Mouse (Mus musculus): ENCODE measurements around the gene P4ha1.

P4ha1 gene

GRCm38 (mm10) chr10:59323488-59324161 is 529 bp downstream of the P4ha1 start:
- peak; percentile 82 for DNase-seq (ENCODE audit: low spot score)

GRCm38 (mm10) chr10:59324311-59325165 is 1.4 kb downstream of the P4ha1 start:
- peak; percentile 61 for DNase-seq (ENCODE audit: low spot score)

DNA sequence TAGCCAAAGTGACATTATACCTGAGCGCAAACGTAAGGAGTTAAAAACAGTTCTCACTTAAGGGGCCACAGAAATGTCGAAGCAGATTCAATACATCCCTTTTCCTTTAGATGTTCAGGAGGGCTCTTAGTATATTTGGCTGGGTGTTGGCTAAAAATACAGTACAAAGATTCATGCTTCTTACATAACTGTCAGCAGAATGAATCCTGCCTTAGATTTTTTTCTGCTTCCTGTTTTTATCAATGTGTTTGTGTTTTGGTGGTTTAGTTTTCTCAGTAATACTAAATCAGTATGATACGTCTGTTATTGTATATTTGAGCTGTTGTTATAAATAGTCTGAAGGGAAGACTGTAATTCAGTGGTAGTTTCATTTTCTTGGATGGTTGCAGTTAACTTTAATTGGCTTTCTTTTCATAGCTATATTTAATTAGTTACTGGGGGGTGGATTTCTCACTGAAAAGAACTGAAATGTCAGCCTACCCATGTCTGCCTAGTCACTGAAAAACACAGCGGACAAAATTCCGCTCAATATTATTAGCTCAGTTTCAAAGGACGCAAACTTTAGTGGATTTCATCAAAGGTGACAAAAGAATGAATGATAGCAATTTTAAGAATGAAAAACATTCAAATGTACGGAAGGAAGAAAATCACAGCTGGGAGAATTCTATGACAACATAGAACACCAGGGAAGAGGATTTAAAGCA is 3.7 kb downstream of the P4ha1 start:
- no peak for DNase-seq (ENCODE audit: low spot score)

DNA sequence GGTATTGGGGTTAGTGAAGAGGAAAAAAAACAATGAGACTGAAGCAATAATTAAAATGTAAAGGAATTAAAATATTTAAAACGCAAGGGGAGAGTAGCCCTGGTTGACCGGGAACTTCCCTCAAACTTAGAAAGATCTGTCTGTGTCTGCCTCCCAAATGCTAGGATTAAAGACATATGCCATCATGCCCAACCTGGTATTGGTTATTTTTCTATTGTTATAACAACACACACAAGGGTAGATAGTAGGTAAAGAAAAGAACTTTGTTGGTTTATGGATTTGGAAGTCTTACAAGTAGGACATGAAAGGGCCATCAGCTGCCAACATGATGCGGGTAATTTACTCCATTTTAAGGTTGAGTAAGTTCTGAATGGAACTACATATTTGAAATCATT is 4.2 kb downstream of the P4ha1 start:
- no peak for DNase-seq (ENCODE audit: low spot score)

- no peak for DNase-seq (ENCODE audit: low spot score)
Measured at GRCm38 (mm10) chr10:59331546-59332256, 8.6 kb downstream of the P4ha1 start.

GRCm38 (mm10) chr10:59333400-59333799 is 10.3 kb downstream of the P4ha1 start:
- DNase-seq (ENCODE audit: low spot score): no peak

GRCm38 (mm10) chr10:59334899-59335798 is 12.1 kb downstream of the P4ha1 start:
- DNase-seq (ENCODE audit: low spot score): peak; percentile 45

DNA sequence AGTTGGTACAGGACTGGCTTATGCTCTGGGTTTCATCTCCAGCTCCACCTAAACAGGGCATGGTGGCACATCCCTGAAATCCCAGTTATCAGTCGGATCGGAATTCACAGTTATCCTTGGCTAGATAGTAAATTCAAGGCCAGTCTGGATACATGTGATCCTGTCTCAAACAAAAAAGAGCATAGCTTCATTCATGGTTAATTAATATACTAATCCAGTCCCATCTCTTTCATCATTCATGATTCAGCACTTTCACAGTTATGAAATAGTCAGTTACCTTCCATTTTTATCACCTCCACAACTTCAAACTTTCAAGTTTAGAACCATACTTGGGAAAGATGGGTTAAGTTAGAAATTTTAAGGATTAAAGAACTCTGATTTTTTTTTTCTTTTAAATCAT is 13.0 kb downstream of the P4ha1 start:
- DNase-seq (ENCODE audit: low spot score): no peak

DNA sequence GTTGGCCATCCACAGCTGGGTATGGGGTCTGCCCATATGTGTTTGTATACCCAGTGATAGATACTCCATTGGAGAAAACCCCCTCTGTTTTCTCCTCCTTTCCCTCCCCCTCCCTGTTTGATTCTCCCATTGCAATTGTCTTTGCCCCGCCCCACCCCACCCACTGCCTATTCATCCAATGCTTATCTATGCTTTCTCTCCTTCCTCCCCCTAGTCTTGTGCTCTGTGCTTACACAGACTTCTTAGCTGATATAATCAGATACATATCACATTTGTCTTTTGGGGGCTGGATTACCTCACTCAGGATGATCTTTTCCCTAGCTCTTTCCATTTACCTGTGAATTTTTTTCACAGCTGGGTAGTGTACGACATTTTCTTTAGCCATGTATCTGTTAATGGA is 23.5 kb downstream of the P4ha1 start:
- DNase-seq (ENCODE audit: low spot score): no peak

DNA sequence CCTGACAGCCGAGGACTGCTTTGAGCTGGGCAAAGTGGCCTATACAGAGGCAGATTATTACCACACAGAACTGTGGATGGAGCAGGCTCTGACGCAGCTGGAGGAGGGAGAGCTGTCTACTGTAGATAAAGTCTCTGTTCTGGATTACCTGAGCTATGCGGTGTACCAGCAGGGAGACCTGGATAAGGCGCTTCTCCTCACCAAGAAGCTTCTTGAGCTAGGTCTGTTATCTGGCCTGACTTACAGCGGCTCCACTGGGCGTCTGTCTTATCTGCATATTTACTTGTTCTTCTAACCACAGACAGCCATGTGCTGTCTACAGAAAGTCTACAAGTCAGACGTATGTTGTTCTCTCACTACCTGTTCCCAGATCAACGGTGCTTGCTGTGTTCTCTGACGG is 25.1 kb downstream of the P4ha1 start:
- DNase-seq (ENCODE audit: low spot score): no peak

- DNase-seq (ENCODE audit: low spot score): no peak
Measured at GRCm38 (mm10) chr10:59349536-59349935, 26.4 kb downstream of the P4ha1 start.

DNA sequence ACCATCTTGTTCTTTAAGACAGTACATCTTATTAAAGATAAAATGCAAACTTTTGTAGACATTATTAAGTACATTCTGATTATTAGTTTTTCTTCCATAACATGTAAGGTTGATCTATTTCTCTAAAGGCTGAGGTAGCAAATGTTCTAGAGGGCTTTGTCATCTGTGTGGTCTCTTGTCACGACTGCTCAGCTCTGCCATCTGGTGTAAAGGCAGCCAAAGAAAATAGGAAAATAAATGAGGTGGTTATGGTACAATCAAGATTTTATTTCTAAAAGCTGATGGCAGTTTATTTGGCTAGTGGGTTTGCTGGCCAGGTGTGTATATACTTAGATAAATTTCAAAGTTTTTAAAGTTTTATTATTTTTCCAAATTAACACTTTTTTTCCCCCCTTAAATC is 30.0 kb downstream of the P4ha1 start:
- no peak for DNase-seq (ENCODE audit: low spot score)

DNA sequence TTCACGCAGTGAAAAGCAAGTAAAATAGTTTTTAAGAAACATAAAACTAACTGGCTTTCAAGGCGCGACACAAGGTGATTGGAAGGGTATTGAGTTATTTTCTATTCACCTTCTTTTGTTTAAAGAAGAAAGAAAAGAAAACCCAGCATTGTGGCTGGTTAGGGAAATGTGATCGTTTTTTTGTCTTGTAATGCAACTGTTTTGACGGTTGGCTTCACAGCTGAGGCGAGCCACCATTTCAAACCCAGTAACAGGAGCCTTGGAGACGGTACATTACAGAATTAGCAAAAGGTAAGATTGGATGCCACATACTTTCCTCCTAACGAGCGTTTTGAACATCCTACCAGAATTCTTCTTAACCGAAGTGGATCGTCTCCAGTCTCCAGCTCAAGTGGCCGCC is 31.0 kb downstream of the P4ha1 start:
- DNase-seq (ENCODE audit: low spot score): no peak

DNA sequence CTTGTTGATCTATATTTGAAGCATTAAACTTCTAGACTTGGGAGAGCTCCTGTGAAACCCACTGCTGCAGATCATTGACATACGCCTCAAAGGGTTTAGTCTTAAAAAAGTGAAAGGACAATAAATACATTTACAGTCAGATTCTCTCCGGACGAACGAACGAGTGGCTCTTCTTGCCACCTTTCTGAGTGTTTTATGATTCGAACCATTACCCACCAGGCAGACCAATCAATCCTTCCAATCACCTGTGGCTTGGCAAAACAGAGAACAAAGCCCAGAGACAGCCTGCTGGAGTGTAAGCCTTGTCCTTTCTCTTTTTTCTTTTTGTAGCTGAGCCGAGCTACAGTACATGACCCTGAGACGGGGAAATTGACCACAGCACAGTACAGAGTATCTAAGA is 31.9 kb downstream of the P4ha1 start:
- no peak for DNase-seq (ENCODE audit: low spot score)

- no peak for DNase-seq (ENCODE audit: low spot score)
Measured at GRCm38 (mm10) chr10:59358744-59359143, 35.6 kb downstream of the P4ha1 start.

- DNase-seq (ENCODE audit: low spot score): no peak
Measured at GRCm38 (mm10) chr10:59363208-59363607, 40.1 kb downstream of the P4ha1 start.

GRCm38 (mm10) chr10:59364551-59364950 is 41.5 kb downstream of the P4ha1 start:
- DNase-seq (ENCODE audit: low spot score): no peak

DNA sequence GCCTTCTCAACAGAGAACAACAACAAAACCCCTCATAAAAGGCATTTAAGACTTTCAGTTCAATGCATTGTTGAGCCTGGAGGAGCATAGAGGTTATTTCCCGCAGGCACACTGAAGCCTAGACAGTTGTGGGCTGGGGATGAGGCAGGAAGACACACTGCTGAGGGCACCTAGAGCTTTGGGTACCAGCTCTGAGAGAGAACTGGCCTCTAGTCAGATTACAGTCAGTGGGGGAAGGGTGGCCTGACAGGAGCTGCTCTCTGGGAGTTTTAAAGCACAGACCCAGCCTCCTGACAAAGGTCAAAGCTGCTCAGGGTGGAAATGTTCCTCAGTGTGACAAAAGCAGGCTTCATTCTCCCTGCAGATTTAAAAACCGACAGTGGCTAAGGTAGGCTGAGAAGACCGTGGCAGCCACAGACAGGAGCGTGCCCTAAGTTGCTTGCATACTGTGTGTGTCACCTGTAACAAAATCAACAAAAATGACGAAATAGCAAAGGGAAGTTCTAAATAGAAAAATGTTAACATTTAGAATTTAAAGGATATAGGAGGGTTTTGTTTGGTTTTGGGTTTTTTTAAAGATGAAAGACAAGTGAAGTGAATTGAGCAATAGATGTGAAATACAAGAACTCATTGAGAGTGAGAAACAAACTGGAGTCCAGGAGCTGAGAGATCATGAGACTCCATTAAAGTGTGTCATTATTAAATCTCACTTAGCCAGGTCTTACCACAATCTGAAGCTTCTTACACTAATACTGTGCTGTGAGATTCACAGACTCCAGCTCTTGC is 42.9 kb downstream of the P4ha1 start:
- DNase-seq (ENCODE audit: low spot score): no peak

GRCm38 (mm10) chr10:59366746-59367145 is 43.6 kb downstream of the P4ha1 start:
- no peak for DNase-seq (ENCODE audit: low spot score)

DNA sequence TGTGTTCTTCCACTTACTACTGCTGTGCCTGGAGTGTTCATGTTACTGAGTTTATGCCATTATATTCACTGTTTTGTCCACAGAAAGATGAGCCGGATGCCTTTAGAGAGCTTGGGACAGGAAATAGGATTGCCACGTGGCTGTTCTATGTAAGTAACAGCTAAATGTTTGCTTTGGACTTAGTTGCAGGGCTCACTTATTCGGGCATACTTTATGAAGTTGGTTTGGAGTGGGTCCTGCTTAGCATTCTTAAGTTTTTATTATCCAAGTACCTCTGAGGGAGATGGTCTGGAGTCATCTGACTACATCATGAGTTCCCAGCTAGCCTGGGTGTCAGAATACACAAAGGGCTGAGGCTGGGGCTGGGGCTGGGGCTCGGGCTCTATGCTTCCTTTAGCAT is 44.1 kb downstream of the P4ha1 start:
- no peak for DNase-seq (ENCODE audit: low spot score)

Measured in MN1 (cell line).